Mouse (Mus musculus) left cerebral cortex, postnatal 4 days (tissue): ENCODE results near the gene Gm527. TPM values are rescaled to one million over a fixed set of nuclear protein-coding genes. Genes with fewer than 3 reads are reported as not detected.

Source experiments
- DNase-seq: peaks from one replicate; pipeline ENCODE4 v3.0.0-alpha.2; 2022
- intact Hi-C: fragments of 180-260 bp; cut with DNase I; formaldehyde crosslinking; loops from one replicate; pipeline ENCODE4 v1.15.1; 2025
- total RNA-seq, 2 experiments: library from RNA; stranded (reverse); gene quantifications; 2 replicates each; pipeline ENCODE4 v1.2.3; 2021

The Gm527 gene
- 10 to 100 TPM; 17.7 to 22.4 TPM for total RNA-seq

- intact Hi-C loops = no loop called here
- DNase-seq = peak; percentile 97
Measured at GRCm38 (mm10) chr12:64917578-64918471, at the start of gene Gm527. Gene Gm527, plus strand, starts transcription at chr12:64917906.

DNA sequence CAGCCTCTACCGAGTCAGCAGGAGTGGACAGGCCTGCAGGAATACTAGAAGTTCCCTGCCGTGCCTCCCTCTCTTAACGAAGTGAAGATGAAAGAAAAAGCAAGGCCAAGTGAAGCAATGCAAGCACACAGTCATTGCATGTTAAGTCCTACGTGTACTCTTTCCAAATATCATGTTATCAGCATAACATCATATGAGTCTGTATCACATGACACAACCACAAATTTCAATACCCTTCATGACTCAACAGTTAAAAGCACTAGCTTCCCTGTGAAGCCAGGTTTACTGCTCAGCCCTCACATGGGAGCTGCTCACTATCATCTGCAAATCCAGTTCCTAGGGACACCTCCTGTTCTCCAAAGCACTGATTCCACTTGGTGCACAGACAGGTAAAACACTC, 46.6 kb upstream of the Gm527 start:
- intact Hi-C loops = no loop called here
- DNase-seq = no peak

- peak; percentile 72 for DNase-seq
- intact Hi-C loops = no loop called here
Measured at GRCm38 (mm10) chr12:64897060-64897730, 20.5 kb upstream of the Gm527 start.

DNA sequence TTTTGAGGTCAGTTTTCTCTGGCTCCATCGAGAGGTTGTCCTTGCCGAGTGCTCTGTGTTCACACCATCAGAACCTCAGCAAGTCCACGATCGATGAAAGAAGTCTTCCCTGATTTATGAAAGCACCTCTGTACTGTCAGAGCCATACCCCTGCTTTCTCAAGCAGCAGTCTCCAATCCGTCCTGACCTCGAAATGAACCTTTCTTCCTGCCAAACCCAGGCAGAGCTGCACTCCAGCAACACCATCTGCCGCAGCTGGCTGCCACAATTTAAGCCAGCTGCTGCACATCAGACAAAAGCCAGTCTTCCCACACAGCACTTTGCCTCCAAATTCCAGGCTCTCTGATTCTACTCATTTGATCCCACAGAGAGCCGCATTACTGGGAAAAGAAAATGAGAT, 15.2 kb upstream of the Gm527 start:
- no peak for DNase-seq
- intact Hi-C loops = no loop called here

DNA sequence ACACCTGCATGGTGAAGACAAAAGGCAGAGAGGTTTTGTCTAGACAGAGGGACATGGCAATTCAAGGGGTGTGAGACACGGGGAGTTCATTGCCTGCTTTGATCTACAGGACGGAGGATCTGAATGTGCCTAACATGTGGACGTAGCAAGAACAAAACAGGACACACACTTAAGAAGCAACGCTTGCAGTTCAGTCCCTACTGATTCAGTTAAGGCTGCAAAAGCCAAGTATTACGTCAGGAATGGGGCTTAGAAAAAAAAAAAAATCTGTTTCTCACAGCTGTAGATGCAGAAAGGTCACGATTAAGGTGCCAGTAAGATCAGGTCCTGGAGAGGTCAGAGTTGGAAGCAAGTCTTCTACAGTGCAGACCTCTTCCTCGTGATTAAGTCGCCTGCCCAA, 14.5 kb upstream of the Gm527 start:
- DNase-seq = no peak
- intact Hi-C loops = no loop called here

DNA sequence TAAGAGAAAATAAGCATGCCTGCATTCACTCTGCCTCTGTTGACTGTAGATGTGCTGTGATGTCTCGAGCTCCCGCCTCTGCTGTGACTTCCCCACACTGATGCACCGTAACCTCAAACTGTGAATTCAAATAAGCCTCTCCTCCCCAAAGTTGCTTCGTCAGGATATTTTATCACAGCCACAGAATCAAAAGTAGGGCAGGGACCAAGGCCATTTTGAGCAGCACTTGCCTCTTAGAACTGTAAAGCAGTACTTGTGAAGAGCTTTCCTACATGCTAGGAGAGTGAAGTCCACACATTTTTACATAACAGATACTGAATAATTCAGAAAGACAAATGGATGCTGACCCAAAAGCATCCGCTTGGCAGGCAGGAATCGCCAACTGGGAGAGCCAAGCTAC, 4.7 kb upstream of the Gm527 start:
- intact Hi-C loops = no loop called here
- no peak for DNase-seq

DNA sequence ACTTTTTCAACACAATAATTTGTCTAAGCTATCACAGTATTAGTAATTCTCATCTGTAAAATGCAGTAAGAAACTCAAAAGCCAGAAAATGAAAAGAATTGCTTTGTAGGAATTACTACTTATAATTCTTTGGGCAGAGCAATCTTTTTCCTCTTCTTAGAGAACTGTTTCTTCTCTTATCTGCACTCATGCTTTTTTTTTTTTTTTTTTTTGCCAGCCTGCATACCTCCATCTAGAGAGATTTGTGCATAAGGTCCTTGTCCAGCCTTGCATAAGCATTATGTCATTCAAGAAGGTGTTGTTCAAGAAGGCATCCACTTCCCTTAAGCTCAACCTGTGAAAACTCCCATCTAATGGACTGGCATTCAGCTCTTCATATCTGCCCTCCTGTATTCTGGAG, 971 bp upstream of the Gm527 start:
- intact Hi-C loops = no loop called here
- no peak for DNase-seq

GRCm38 (mm10) chr12:64937493-64937892, 19.8 kb downstream of the Gm527 start:
- intact Hi-C loops = no loop called here
- peak; percentile 4 for DNase-seq

DNA sequence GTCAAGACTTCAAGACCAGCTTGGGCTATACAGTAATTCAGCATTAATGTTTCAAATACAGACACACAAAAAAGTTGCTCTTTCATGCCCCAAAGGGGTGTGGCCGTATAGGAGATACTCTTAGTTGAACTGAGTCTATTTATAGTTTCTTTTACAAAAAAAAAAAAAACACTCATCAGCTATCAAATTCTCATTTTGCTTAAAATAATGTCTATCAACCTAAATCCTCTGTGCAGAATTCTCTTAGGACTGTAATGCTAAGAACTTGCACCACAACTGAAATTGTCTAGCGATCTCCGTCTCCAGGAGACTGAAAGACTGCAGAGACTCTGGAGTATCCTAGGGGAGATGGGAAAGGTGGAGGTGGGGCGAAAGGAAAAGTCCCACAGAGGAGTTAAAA, 46.9 kb downstream of the Gm527 start:
- no peak for DNase-seq
- intact Hi-C loops = no loop called here

- intact Hi-C loops = no loop called here
- peak; percentile 99 for DNase-seq
Measured at GRCm38 (mm10) chr12:64965124-64966026, 47.7 kb downstream of the Gm527 start, which contains the start of the genes Klhl28 and Togaram1. Gene Klhl28, minus strand, starts transcription at chr12:64965534. Gene Togaram1, plus strand, starts transcription at chr12:64965804.

GRCm38 (mm10) chr12:64966101-64966631, 48.5 kb downstream of the Gm527 start:
- intact Hi-C loops = no loop called here
- peak; percentile 53 for DNase-seq

- intact Hi-C loops = no loop called here
- DNase-seq = no peak
Measured at GRCm38 (mm10) chr12:64966652-64967435, 49.1 kb downstream of the Gm527 start.

DNA sequence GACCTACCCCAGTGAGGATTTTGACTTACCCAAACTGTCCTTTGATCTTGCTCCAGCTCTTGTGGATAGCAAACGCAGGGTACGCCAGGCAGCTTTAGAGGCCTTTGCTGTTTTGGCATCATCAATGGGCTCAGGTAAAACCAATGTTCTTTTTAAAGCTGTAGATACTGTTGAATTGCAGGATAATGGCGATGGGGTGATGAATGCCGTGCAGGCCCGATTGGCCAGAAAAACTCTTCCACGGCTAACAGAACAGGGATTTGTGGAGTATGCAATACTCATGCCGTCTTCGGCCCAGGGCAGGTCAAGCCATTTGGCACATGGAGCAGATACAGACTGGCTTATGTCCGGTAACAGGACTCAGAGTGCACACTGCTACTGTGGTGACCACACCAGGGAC, 49.8 kb downstream of the Gm527 start:
- intact Hi-C loops = no loop called here
- no peak for DNase-seq

DNA sequence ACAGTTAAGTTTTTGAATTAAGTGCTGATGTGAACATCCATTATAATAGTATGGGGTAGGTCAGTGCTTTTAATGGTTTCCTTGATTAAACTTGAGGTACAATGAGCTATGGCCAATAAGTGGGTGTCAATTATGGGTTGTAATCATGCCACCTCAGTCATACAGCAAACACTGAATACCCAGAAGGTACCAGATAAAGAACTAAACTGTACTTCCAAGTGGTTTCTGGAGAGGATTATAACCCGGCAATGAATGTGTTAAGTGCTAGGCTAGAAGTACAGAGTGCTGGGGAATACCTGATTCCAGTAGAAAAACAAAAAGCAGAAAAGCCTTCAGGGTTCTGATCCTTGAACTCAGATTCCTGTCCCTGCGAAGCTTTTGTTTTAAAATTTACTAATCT, 50.4 kb downstream of the Gm527 start:
- intact Hi-C loops = no loop called here
- DNase-seq = no peak

DNA sequence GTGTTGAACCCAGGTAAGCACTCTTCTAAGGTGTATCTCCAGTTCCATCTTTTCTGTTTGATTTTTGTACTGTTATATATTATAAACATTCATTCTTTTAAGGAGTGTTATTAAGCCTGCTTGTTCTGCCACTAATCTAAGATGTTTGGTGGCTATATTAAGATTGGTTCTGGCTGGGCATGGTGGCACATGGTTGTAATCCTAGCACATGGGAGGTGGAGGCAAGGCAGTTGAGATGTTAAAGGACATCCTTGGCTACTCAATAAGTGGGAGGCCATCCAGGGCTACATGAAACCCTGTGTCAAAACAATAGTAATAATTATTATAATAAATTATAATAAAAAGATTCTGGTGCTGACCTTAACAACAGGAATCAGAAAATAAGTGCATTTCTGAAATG, 53.7 kb downstream of the Gm527 start:
- DNase-seq = no peak
- intact Hi-C loops = no loop called here

DNA sequence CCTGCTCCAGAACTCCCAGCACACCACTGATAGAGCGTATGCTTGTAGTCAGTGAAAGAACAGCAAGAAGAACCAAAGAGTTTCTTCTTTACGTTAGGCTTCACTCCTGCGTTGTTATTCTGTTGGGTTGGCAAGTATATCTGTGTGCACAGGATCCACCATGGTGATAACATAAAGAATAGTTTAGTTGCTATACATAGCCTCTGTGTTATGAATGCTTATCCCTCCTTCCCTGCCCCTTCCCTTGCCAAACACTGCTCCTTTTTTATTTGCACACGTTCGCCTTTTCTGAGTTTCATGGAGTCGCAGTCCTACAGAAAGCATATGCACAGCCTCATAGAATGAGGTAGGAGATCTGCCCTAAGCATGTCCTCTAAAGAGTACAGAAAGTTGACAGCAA, 54.4 kb downstream of the Gm527 start:
- intact Hi-C loops = no loop called here
- DNase-seq = no peak
